Comparison of ENCODE assay signal across 21 mouse cellular contexts in genomic region chr3:69047684-69048083, GRCm38 (mm10). TPM values are rescaled to one million over a fixed set of nuclear protein-coding genes. Genes with fewer than 3 reads are reported as not detected.
DNase-seq lines count a peak whose midpoint lies in the region; TF ChIP-seq lines count a peak whose summit lies in the region.
"Had no signal": no experiment of that assay in that cellular context is flagged by ENCODE, and none has a peak within 500 bp of the region (broad histone marks: within the 10 kb centered on the region; RNA-seq: fewer than 3 reads in every experiment).

No protein-coding gene starts in this region.

- DNase-seq in left cerebral cortex, adult 2 months (ENCODE audit: extremely low spot score in 1 of 2, low spot score in 2 of 2), result no peak
- no peak for DNase-seq in left cerebral cortex, adult 9 months (ENCODE audit: low spot score in 2 of 2)
- no peak for DNase-seq in testis, postnatal 10 days (ENCODE audit: low spot score)
- DNase-seq in urinary bladder, postnatal 4 days (ENCODE audit: low spot score in 2 of 2), result no peak
- no peak for DNase-seq in limb, embryonic 10.5 days (ENCODE audit: low spot score)
- DNase-seq: adrenal gland, postnatal 10 days; B cell, adult 2 months; cerebellum, adult 11-12 months; cerebellum, adult 9-10 months; cerebellum, postnatal 25 days; gastrocnemius, adult 2 months; gastrocnemius, postnatal 25 days; heart, adult 18-20 months; heart, postnatal 36 days had no signal

- no peak overlapping the region for H3K4me3 ChIP-seq in left cerebral cortex, adult 2 months
- peak overlapping the region; percentile 52 for H3K4me3 ChIP-seq in testis, adult 2 months (ENCODE audit: control insufficient read depth, low read depth, low read length)
- H3K4me3 ChIP-seq in embryonic fibroblast, embryonic 13.5 days (ENCODE audit: insufficient read depth, low read length), result no peak overlapping the region
- H3K4me3 ChIP-seq in limb, embryonic 10.5 days, result no peak overlapping the region
- H3K4me3 ChIP-seq: embryonic facial prominence, embryonic 13.5 days; forebrain, embryonic 10.5 days; gastrocnemius, adult 2 months; heart, embryonic 12.5 days; hindbrain, embryonic 15.5 days had no signal

- H3K9me3 ChIP-seq in limb, embryonic 10.5 days (replicated peaks), result no peaks in the 10 kb centered on the region
- H3K9me3 ChIP-seq: embryonic facial prominence, embryonic 13.5 days; forebrain, embryonic 10.5 days; G1E; heart, embryonic 12.5 days; hindbrain, embryonic 15.5 days had no signal

- intact Hi-C loops in left cerebral cortex, adult 2 months (cut with DNase I), result loop anchor here (10.0 kb wide), 1 partner anchor 333 kb away; no protein-coding TSS in a partner anchor

- no peaks in the 10 kb centered on the region for H3K36me3 ChIP-seq in testis, adult 2 months (ENCODE audit: control insufficient read depth, insufficient read depth, low read length)
- H3K36me3 ChIP-seq in limb, embryonic 10.5 days, result peaks cover 6% of the 10 kb centered on the region
- H3K36me3 ChIP-seq: embryonic facial prominence, embryonic 13.5 days; heart, embryonic 12.5 days; hindbrain, embryonic 15.5 days had no signal

- TF ChIP-seq POLR2A in testis, adult 2 months (IDR thresholded peaks at IDR 0.05; ENCODE audit: control insufficient read depth, low read depth, low read length), result no peak
- no peak for TF ChIP-seq POLR2A in embryonic fibroblast, embryonic 13.5 days (IDR thresholded peaks at IDR 0.05; ENCODE audit: low read depth, low read length)

- TF ChIP-seq CTCF in left cerebral cortex, adult 2 months (IDR thresholded peaks at IDR 0.05), result no peak
- TF ChIP-seq CTCF in testis, adult 2 months (IDR thresholded peaks at IDR 0.05; ENCODE audit: control insufficient read depth, insufficient read depth, insufficient replicate concordance, low read depth, low read length), result no peak
- TF ChIP-seq CTCF in embryonic fibroblast, embryonic 13.5 days (IDR thresholded peaks at IDR 0.05; ENCODE audit: borderline replicate concordance, insufficient read depth, low read length), result no peak

- 85% methylated on average over 4 of the region's 4 CpGs for WGBS in limb, embryonic 10.5 days

- peak overlapping the region; percentile 40; the same call in 1 of the 2 replicates for H3K27ac ChIP-seq in left cerebral cortex, adult 2 months
- H3K27ac ChIP-seq in testis, adult 2 months (ENCODE audit: control insufficient read depth, insufficient read depth, low read depth, low read length), result peak overlapping the region; percentile 66
- H3K27ac ChIP-seq in embryonic fibroblast, embryonic 13.5 days (ENCODE audit: insufficient read depth, low read length), result peak overlapping the region; percentile 86
- H3K27ac ChIP-seq in limb, embryonic 10.5 days, result no peak overlapping the region
- H3K27ac ChIP-seq: embryonic facial prominence, embryonic 13.5 days; forebrain, embryonic 10.5 days; gastrocnemius, adult 2 months; hindbrain, embryonic 15.5 days had no signal

- no peaks in the 10 kb centered on the region for H3K27me3 ChIP-seq in testis, adult 2 months (ENCODE audit: control insufficient read depth, insufficient read depth, low read length)
- no peaks in the 10 kb centered on the region for H3K27me3 ChIP-seq in limb, embryonic 10.5 days (ENCODE audit: low read depth, poor library complexity, severe bottlenecking)
- H3K27me3 ChIP-seq: embryonic facial prominence, embryonic 13.5 days; heart, embryonic 12.5 days; hindbrain, embryonic 15.5 days had no signal

- H3K4me1 ChIP-seq in testis, adult 2 months (ENCODE audit: control insufficient read depth, insufficient read depth, low read length), result peaks cover 21% of the 10 kb centered on the region
- peaks cover 12% of the 10 kb centered on the region for H3K4me1 ChIP-seq in embryonic fibroblast, embryonic 13.5 days (ENCODE audit: control insufficient read depth, insufficient read depth, low read length)
- peaks cover 20% of the 10 kb centered on the region for H3K4me1 ChIP-seq in limb, embryonic 10.5 days

RNA-seq across cellular contexts. Expression of gene Trim59, which starts 3.1 kb away (rescaled TPM):
- 1 to 10 TPM; 7.1 to 9.1 TPM for total RNA-seq in left cerebral cortex, adult 2 months (2021)
- 7.3 and 9.8 TPM in 2 replicates for polyA plus RNA-seq in testis, adult 2 months (2012; rRNA removed)
- 55.2 and 77.8 TPM in 2 replicates for polyA plus RNA-seq in embryonic fibroblast, embryonic 13.5 days (2011; ENCODE audit: insufficient read length, low read depth, missing spikeins)
- polyA plus RNA-seq in limb, embryonic 10.5 days (2016; fragmentation: Nextera tagmentation; extraction: Ambion mirVana), result 180 and 192 TPM in 2 replicates

RNA-seq across cellular contexts. Expression of gene Smc4, which starts 43.1 kb away (rescaled TPM):
- total RNA-seq in left cerebral cortex, adult 2 months (2021), result 1 to 10 TPM; 4.7 to 4.9 TPM
- polyA plus RNA-seq in testis, adult 2 months (2012; rRNA removed), result 22.2 and 25.3 TPM in 2 replicates
- polyA plus RNA-seq in embryonic fibroblast, embryonic 13.5 days (2011; ENCODE audit: insufficient read length, low read depth, missing spikeins), result 95.0 and 147 TPM in 2 replicates
- 136 and 176 TPM in 2 replicates for polyA plus RNA-seq in limb, embryonic 10.5 days (2016; fragmentation: Nextera tagmentation; extraction: Ambion mirVana)

RNA-seq across cellular contexts. Expression of gene Ift80, which starts 43.3 kb away (rescaled TPM):
- 10 to 100 TPM; 19.9 to 26.1 TPM for total RNA-seq in left cerebral cortex, adult 2 months (2021)
- polyA plus RNA-seq in testis, adult 2 months (2012; rRNA removed), result 25.3 and 30.9 TPM in 2 replicates
- polyA plus RNA-seq in embryonic fibroblast, embryonic 13.5 days (2011; ENCODE audit: insufficient read length, low read depth, missing spikeins), result 23.9 and 29.8 TPM in 2 replicates
- 16.8 and 19.6 TPM in 2 replicates for polyA plus RNA-seq in limb, embryonic 10.5 days (2016; fragmentation: Nextera tagmentation; extraction: Ambion mirVana)
